Mouse (Mus musculus) monocyte, adult 2 months (primary cell): ENCODE results near the gene Lmbr1l.
"Not testable (repeated sequence)": the region's sequence is repeated elsewhere in the genome, so short reads cannot be mapped to it uniquely, and the experiment has no call there.

Source experiments
- DNase-seq, 2 experiments: peaks; one replicate each; pipeline ENCODE4 v3.0.0; 2022; ENCODE audit warnings: low spot score in 2 of 2, low read depth in 1 of 2

Lmbr1l gene

DNA sequence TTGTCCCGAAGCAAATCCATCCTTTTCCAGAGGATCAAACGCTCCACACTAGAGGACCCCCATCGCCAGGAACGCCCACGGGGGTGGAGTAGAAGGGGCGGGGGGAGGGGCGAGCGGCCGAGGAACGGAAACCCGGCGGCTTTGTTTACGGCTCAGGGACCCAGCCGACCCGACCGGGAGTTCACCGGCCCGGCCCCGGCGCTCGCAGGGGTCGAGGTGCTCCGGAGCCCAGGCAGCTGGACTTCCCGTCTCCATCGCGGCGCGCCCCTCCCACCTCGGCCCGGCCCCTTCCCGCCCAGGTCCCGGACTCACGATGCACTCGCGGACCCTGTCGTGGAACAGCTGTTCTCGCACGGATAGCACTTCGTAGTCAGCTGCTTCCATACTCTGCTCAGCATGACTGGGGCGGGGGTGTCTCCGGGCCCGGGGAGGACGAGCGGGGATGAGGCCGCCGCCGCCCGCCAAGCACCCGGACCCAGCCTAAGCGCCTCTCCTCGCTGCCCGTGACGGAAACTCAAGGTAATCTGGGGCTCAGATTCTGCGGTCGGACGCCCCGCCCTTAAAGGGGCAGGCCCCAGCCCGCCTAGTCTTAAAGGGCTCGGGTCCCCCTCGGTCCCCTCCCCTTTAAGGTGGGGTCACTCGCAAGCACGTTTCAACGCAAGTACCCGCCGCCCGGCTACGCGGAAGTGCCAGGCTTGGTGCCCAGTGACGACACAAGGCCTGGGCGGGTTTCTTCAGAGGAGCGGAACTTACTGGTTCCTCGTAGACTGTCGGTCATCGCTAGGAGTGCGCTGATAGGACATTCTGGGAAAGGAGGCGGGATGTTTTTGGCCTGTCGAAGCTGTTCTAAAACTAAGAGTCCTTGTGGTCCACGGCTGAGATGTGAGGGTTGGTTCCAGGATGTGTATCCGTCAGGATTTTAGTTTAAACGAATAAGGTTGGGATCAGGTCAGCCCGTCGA is at the start of gene Lmbr1l:
Gene Lmbr1l, minus strand, starts transcription at position 694 of the 961 bp plus-strand sequence.
- DNase-seq, result peak; percentile 96 to 98

DNA sequence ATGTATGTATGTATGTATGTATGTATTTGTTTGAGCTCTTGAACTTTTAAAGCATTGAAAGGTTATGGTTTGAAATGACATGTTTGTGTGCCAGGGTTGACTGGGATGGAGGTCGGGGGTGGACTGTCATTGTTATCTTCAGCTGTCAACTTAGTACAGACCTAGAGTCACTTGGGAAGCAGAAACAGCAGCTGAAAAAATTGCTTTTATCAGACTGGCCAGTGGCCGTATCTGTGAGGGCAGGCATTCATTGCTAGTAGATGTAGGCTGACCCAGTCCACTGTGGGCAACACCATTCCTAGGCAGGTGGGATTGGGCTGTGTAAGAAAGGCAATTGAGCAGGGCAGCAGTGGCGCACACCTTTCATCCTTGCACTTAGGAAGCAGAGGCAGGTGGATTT is 41.5 kb upstream of the Lmbr1l start:
- DNase-seq, result no peak

DNA sequence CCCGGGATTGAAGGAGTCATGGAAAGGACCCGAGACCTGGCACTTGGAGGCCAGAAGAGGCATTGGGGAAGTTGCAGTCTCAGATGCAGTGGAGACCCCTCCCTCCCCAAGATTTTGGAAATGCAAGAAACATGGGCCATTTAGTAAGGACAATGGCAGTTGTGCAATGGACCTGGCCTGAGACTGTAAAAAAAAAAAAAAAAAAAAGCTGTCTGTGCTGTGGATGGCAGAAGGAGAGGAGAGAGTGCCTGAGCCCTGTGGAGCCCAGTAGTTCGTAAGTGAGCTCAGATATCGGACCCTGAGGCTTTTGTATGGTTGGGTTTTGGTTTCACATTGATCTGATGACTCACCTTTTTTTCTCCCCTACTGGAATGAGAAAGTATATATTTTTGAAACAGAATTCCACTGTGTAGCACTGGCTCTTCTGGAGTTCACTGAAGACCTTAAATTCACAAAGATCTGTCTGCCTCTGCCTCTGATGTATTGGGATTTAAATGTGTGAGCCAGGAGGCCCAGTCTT is 40.9 kb upstream of the Lmbr1l start:
- no peak for DNase-seq

DNA sequence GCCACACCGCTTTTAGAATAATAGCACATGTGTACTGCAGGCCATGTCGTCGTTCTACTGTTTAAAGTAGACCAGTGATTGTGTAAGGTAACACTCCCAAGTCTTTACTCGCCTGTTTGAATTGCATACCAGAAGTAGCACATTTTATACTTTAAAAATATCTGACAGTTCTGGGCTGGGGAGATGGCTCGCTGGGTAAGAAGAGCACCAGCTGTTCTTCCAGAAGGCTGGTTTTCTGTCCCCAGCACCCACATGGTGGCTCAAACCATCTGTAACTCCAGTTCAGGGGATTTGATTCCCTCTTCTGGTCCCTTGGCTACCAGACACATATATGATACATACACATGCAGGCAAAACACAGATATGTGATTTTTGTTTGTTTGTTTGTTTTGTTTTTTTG is 39.4 kb upstream of the Lmbr1l start:
- no peak for DNase-seq

DNA sequence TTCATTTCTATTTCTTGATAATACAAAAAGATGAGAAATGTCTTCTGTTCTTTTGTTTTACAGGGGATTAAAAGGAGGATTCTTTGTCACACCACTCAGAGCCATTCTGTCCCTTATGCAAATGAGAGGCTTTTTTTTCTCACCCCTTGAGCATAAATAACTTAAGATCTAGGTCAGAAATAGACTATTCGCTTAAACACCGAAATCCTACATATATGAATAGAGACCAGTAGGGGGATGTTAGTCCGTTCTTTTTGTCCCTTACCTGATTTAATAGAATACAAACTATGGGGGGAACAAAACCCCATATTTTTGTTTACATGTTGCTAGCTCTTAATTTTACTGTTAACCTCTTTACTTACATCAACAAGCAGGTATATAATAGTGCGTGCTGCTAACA is 38.0 kb upstream of the Lmbr1l start:
- DNase-seq, result no peak

DNA sequence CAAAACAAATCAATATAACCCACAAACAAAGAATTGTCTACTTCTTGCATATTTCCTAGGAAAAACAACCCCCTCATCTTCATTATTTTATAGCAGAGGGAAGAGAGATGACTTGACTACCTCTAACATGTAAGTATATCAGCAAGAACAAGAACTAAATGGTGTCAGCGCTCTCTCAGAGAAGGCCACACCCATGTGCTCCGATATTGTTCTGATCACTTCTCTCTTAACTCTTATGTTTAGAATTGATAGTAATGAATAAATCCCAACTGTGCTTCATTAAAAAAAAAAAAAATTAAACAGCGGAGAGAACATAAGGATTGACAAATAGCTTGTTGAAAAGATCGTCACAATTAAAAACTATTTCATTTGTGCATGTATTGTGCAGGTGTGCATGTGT is 37.3 kb upstream of the Lmbr1l start:
- DNase-seq, result no peak

DNA sequence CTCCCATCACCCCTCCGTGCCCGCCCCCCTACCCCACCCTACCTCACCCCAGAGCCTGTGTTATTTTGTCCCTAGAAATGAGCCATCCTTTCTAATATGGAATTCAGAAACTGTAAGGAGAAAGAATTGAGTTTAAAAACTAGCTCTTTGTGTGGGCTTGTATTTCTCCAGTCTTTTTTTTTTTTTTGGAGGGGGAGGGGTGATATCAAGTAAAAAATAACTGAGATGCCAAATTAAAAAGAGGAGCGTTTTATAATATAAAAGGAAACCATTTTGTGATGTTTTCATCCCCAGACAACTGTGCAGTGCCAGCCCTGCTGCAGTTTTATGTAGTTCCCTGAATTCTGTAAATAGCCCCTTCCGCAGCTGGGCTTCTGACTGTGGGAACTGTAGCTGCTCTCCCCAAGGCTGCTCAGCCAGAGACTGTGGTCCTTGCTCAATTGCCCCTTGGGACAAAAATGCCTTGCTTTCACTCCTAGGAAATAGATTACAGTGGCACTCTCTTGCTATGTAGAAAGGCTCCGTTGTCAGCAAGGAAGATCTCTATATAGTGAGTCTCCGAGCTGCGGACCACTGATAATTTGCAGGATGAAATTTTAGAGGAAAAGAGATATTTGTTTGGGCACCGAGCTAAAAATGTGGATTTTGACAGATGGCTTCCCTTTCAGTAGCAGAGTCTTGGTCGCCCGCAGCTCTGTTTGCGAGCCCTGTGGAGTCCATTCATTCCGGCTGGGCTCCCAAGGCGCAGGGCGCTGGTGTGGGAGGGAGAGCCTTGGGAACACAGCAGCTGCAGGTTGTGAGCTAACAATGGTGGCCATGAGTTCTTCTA is 36.6 kb upstream of the Lmbr1l start:
- DNase-seq, result no peak

DNA sequence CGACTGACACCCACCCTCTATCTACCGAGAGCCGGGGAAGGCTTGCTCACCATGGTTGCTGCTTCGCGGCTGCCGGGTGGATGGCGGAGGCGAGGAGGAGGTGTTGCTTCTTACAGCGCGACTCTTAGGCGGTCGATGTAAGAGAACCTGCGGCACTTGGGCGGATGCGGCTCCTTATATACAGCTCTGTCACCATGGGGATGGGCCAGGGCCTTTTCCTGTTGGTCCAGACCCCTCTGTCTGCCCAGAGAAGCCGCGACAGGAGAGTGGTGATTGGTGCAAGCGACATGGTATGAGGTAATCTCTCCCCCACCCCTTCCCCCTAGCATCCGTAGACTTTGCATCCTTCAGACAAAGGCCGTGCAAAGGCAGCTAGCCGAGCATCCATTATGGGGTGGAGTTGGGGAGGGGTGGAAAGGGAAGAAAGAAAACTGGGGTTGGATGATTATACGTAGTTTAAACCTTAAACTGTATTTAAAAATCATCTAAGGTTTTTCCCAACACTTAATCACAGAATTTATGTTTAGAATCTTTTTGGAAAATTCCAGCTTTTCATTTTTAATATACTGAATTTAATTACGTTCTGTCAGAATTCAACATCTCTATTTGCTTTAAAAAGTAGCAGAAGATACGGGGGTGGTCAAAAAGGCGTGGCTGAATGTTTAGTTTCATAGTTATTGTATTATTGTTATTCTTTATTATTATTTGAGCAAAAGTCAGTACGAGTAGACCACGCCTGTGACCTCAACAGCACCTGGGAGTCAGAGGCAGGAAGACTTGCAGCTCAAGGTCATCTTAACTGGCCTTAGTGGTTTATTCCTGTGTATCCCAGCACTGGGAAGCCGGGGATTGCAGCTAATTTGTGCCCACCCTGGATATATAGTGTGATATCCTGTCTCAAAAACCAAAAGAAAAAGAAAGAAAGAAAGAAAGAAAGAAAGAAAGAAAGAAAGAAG is 35.6 kb upstream of the Lmbr1l start, which contains the start of the genes Gm49450 and Tuba1a:
Gene Gm49450, minus strand, starts transcription at position 151 of the 956 bp plus-strand sequence.
Gene Tuba1a, minus strand, starts transcription at position 303 of the 956 bp plus-strand sequence.
- peak; percentile 71 to 82 for DNase-seq

DNA sequence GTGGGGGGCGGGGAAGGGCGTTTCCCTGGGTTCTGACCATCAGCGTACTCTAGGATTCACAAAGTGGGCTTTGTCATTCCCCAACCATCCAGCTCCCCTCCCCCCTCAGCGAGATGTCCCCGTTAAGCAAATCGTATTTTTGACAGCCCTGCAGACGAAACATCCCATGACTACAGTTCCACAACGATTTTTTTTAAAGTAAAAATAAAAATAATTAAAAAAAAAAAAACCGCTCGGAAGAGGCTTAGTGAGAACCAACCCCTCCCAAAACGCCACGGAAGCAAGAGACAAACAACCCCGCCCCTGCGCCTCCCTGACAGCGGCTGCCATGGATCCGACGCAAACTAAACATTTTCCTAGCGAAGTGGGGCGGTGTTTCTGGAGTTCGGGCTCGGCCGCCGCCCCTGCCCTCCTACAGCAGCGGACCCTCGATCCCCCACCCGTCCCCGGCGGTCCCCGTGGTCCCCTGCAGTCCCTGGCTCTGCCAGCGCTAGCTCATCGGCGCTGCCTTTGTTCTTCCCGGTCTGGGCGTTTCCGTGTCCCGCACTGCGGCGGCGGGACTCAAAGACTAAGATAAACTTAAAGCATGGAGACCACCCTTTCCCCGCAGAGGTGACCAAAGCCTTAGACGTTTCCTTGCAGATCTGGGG is 34.8 kb upstream of the Lmbr1l start:
- peak in 1 of 2 experiments; percentile 20 for DNase-seq

DNA sequence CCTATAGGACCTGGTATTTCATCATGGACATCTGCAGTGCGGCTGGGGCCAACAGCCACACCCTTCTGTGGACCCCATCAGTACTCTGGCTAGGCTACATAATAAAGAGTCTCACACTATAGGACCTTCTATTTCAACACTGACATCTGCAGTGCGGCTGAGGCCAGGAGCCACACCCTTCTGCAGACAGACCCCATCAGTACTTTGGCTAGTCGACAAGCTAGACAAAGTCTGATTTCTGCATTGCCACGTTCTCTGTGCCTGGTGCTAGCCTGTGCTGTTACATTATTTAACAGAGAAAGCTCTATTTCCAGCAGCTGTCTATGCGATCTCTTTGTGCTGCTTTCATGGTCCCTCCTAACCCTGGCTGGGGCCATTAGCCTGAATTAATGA is 34.0 kb upstream of the Lmbr1l start:
- DNase-seq, result no peak

DNA sequence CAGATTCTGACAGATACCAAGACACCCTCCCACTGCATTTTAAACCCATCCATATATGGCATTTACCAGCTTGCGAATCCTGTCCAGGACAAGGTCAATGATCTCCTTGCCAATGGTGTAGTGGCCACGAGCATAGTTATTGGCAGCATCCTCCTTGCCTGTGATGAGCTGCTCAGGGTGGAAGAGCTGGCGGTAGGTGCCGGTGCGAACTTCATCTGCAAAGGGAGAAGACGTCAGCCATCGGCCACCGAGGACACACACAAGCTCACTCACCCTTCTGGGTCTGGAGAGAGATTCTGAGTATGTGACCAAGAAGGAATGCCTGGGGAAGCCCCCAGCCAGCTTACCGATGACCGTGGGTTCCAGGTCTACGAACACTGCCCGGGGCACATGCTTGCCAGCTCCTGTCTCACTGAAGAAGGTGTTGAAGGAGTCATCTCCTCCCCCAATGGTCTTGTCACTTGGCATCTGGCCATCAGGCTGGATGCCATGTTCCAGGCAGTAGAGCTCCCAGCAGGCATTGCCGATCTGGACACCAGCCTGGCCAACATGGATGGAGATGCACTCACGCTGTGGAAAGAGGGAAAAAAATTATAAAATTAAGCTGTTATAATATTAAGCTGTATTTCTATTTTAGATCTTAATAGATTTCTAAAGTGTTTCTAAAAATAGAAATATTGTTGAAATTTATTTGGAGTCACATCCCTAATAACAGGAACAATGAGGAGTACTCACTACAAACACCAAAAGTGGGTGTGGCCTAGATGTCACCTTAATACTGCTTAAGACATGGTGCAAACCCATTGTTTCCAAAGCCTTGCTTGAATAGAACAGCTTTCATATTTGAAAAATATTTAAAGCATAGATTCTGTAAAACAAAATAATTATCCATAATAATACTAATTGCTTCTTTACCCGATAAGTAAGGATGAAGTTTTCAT is 33.4 kb upstream of the Lmbr1l start:
- DNase-seq, result not testable (repeated sequence)

DNA sequence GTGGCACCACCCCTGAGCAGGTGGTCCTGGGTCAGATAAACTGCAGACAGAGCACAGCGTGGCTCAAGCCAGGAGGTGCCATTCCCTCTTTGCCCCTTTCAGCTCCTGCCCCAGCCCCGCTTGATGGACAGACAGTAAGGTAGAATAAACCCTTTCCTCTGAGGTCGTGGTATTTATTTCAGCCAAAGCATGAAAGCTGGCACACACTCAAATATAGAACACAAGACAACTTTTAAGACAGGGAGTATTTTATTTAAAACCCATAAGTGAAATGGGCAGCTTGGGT is 31.5 kb upstream of the Lmbr1l start:
- no peak for DNase-seq

DNA sequence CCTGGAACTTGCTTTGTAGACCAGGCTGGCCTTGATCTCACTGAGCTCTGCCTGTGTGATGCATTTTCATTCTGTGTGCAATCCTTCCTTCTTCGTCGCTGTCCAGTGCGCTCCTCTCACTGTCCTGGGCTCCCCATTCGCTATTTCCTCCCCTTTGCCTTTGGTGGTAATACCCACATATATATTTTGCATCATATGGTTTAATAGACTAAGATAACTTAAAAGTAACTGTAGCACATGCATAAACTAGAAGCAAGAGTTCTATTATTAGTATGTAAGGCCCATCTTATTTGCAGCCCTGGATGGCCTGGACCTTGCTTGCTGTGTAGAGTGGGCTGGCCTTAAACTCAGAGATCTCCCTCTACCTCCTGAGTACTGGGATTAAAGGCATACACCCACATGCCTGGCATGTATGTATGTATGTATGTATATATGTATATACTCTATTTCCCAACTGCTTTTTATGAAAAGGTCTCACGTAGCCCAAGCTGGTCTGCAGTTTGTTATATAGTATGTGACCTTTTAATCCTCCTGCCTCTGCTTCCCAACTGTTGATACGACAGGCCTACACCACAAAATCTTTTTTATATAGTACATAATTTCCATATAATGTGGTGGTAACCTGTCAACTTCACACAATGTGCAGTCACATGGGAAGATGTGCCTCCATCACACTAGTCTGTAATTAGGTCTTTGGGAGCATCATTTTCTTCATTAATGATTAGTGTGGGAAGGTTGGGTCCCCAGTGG is 31.0 kb upstream of the Lmbr1l start:
- DNase-seq, result no peak

DNA sequence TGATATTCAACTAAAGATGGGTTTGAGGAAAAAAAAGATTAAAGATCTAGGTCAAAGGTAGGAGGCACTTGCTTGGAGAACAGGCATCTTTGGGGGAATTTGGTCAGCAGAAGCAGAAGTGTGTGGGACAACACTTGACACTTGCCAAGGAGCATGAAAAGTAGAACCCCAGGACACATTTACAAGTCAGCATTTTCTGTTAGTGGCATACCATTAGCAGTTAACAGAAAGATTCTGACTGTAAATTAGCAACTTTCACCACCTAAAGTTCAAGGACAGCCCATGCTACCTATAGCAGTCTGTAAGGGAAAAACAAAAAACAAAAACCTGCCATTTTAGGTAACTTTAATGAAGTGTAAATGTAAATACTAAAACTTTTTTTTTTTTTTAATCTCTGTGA is 30.4 kb upstream of the Lmbr1l start:
- DNase-seq, result no peak

DNA sequence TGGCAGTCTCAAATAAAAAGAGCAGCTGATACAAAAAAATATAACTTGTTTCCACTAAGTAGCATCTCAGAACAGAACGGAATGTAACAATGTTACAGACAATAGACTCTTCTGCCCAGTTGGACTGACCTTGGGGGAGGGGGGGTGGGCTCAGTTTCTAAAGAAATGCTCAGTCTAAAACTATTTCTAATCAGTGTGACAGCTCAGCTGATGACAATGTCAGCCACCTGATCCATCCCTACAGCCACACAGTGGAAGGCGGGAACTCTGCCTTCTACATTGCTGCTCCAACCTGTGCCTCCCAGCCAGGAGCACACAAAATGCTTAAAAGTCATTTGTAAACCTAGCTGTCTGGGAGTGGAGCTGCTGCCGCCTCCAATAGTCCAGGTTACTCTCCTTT is 29.9 kb upstream of the Lmbr1l start:
- no peak for DNase-seq

DNA sequence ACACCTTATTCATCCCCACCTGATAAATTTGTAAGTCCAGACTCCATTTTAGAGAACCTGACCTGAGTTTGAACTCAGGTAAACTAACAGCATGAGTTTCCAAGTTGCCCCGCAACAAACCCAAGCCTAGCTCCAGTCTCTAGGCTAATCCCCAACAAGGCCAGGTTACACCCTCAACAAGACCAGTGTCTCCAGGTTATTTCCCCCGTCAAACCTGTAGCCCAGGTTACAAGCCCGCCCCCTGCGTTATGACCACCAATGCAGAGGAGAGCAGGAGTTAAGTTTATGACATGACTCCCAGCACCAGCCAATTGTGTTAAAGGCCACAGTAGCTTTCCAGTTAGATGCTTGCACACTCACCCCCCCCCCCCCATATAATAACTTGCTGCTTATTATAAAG is 25.1 kb upstream of the Lmbr1l start:
- no peak for DNase-seq

DNA sequence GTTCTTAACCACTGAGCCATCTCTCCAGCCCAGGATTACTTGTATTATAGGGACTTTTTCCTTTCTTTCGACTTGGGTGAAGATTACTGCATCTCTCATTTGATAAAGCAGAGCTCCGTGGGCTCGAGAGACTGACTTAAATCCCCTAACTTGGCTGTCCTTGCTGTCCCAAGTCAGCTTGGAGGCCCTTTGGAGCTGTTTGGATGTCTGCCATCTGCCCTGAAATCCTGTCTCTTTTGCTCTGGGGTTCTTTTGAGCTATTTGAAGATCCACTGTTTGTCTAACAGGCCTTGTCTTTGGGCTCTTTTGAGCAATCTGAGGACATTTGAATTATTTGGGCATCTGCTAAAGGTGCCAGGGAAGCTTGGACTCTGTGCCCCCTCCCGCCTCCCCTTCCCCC is 24.1 kb upstream of the Lmbr1l start:
- no peak for DNase-seq

DNA sequence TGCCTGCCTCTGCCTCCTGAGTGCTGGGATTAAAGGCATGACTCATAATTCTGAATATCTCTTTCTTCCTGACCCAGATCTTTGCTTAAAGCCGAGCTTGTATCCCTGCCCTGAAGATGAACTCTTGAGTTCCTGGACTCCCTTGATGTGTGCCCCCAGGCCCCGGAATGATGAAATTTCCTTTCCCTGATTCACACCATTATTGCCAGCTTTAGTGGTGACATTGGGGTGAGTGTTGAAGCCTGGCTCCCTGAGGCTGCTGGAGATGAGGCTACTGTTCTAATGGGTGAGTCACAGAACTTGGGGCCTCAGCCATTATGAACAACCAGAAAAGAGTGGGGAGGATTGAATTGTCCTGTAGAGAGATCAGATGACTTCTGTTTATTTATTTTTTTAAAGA is 23.5 kb upstream of the Lmbr1l start:
- no peak for DNase-seq
